Mouse (Mus musculus): ENCODE results near the gene Rnf123.

Gene Rnf123

DNA sequence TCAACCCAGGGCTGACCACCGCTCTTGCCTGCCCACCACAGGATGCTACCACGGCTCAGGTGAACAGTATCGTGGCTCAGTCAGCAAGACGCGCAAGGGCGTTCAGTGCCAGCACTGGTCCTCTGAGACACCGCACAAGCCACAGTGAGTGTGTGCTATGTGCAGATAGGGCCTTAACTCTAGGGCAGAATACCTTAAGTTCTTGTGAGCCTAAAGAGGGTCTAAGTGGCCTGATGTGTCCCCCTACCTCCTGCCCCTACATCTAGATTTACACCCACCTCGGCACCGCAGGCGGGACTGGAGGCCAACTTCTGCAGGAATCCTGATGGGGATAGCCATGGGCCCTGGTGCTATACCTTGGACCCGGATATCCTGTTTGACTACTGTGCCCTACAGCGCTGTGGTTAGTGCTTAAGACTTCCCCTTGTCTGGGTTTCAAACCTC lies at the start of gene Rnf123:
TSS of gene Rnf123 (minus strand) at position 359 of the 444 bp plus-strand sequence.
- DNase-seq (ENCODE audit: low read depth, low spot score): no peak

DNA sequence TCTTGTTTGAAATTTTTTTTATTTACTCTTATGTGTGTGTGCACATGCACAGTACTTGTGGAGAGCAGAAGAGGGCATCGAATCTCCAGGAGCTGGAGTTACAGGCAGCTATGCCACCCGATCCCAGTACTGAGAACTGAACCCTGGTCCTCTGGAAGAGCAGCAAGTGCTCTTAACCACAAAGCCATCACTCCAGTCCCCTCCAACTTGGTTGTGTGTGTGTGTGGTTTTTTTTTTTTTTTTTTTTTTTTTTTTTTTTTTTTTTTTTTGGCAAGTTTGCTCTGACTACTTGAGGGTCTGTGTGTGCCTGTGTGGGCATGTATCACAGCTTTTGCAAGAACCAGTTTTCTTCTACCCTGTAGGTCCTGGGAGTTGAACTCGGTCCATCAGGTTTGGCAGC lies 49.2 kb upstream of the Rnf123 start:
- DNase-seq (ENCODE audit: low read depth, low spot score): no peak

DNA sequence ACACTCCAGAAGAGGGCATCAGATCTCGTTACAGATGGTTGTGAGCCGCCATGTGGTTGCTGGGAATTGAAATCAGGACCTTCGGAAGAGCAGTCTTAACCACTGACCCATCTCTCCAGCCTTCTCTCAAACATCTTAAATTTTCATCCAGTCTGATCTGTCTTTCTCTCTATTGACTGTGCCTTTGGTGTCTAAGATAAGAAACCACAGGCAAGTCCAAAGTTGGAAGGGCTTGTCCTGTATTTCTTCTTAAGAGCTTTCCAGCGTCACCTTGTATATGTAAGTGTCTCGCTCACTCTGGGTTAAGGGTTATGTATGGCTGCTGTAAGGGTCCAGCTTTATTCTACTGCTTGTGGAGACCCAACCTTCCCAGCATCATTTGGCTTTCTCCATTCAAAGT lies 48.4 kb upstream of the Rnf123 start:
- no peak for DNase-seq (ENCODE audit: low read depth, low spot score)

DNA sequence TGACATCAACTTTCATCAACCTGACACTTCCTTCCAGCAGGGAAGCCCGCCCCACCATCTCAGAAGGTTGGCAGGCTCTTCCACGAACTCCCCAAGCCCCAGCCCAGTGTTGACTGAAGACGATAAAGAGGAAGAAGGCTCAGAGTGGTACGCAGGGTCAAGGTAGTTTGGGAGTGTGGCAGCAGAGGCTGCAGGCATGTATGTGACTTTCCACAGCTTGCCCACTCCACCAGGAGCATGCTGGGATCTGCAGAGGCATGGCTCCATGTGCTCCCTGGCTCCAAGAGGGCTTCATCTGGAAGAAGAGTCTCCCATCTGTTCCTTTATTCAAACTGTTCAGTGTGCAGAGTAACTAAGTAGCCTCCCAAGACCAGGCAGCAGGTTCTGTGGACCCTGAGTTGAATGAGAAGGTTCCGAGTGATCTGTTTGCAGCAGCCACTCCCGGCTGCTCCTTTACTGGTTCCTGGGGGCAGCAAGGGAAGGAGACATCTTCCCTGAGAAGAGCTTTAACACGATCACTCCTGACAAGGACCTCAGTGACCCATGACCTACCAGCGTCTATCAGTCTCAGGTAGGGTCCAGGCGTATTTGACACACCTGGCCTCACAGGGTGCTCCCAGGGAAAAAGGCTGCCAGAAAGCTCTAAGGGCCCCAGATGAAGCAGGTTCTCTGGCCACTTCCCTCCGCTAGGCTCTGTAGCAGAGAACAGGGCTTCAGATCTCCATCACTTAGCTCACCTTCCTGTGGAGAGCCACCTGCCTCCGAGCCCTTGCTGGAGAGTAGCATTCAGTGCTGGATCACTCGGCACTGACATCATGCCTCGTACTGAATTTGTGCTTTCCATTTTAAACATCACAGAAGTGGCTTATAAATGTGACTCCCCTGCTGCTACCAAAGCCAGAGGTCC lies 46.1 kb upstream of the Rnf123 start:
- no peak for DNase-seq (ENCODE audit: low read depth, low spot score)

DNA sequence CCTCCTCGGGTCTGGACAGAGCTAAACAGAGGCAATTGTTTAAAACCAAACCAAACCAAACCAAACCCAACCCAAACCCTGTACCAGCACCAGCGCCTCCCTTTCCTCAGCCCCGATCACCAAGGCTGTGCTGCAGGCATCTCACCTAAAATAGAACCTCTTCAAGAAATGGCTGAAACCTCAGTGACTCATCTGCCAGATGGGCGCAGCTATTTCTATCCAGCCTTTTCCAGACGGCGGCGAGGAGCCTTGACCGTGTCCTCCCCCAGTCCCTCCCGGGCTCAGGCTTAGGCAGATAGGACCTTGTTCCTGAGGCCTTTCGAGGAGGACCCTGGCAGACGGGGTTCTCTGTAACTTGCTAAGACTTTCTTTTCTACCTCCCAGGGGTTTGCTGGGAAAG lies 45.1 kb upstream of the Rnf123 start:
- peak; percentile 93 for DNase-seq (ENCODE audit: low read depth, low spot score)

DNA sequence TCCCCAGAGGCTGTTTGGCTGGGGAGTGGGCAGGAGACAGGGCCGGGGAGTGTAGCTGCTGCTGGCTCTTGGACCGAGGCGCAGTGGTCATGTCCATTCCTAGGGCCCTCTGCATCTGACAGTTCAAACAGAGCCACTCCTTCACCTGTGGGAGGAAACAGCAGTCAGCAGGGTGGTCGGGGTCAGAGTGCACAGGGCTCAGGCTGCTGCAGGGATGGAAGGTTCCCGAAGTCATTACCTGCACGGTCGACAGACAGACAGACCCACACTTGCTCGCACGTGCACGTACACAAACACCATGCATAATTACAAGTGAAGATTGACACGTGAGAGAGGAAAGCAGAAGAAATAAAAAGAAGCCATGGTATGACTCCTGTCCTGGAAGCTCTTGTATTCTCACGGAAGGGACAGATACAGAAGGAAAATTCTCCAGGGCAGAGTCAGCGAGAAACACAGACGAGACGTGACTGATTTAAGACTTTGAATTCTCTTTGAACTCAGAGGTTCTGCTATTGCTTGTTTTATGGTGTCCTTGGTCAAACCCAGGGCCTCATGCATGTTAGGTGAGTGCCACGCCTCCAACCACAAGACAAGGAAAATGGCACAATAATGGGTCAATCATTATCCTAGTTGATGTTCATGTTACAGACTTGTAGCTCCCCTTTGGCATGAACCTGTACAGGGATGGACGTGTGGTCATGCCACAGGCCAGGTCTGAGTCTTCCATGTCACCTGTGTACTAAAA lies 43.5 kb upstream of the Rnf123 start:
- DNase-seq (ENCODE audit: low read depth, low spot score): no peak

DNA sequence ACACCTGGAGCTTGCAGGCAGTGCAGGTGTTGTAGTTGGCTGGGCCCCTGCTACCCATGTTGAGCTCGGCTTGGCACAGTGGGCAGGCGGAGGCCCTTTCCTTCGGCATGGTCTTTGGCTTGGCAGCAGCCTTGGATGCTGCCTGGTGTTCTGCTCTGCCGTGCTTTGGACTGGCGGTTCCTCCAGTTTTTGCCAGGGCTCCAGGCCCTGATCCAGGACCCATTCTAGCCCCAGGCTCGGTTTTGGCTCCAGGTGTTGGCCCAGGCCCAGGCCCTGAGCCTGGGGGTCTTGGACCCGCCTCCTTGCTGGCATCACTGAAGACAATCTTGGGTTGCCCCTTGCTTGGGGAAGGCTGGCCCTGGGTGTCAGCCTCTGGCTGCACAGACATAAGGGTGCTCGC lies 42.6 kb upstream of the Rnf123 start:
- DNase-seq (ENCODE audit: low read depth, low spot score): no peak

DNA sequence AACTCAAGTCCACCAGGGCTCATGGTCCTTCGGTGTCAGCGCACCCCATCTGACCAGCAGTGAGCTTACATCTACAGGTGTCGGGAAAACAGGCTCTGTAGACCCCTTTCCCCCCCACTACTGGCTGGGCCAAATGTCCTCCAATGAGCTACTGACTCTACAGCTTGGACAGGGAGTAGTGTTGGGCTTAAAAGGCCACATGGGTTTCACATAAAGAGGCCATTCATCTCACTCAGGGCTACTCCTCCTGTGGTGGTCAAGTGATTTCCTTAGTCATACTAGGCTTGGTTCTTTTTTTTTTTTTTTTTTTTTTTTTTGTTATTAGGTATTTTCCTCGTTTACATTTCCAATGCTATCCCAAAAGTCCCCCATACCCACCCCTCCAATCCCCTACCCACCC lies 40.8 kb upstream of the Rnf123 start:
- no peak for DNase-seq (ENCODE audit: low read depth, low spot score)

DNA sequence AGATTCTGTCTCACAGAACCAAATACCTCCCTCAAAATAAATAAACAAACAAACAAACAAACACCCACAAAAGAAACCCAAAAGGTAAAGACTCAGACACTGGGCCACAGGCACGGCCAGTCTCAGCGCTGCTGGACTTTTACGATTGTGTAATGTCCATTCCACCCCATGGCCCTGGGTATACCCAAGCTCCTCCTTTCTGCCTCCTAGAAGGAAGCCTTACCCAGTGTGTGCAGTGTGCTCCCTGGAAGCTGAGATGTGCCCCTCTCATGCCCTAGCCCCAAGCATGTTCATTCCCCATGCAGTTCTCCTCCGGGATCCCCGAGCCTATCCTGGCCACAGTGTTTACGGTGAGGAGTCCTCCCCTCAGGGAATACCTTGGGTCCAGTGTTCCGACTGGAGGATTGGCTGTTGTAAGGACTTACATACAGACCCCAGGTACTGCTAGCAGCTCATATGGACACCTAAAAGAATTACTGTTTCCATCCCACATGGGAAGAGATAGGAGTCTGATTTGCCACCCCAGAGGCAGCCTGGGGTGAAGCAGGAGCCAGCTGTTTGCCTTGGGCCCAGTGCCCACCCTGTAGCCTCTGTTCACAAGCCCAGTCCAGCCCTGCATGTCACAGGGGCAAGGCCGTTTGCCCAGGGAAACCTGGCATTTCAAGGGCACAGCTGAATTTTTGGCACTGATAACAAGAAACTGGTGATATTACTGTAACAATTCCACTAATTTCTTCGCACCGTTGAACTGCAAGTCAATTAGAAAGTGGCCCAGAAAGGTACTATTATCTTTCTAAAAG lies 38.2 kb upstream of the Rnf123 start:
- no peak for DNase-seq (ENCODE audit: low read depth, low spot score)

DNA sequence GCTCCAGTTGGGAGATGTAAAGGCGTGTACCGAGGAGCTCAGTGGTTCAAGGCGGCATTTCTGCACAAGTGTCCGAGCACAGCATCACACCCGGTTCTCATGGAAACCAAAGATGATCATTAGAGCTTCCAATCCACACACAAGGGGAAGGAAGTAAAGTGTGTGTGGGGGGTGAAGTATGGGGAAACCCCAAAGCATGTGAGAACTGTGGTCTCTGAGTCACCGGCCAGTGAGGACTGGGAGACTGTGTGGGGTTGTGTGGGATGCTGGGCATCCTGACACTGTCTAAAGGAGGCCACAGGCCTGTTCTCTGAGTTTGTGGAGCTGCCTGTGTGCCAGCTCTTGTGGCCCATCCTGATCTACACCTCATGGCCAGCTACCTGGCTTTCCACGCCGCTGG lies 37.5 kb upstream of the Rnf123 start:
- DNase-seq (ENCODE audit: low read depth, low spot score): no peak

DNA sequence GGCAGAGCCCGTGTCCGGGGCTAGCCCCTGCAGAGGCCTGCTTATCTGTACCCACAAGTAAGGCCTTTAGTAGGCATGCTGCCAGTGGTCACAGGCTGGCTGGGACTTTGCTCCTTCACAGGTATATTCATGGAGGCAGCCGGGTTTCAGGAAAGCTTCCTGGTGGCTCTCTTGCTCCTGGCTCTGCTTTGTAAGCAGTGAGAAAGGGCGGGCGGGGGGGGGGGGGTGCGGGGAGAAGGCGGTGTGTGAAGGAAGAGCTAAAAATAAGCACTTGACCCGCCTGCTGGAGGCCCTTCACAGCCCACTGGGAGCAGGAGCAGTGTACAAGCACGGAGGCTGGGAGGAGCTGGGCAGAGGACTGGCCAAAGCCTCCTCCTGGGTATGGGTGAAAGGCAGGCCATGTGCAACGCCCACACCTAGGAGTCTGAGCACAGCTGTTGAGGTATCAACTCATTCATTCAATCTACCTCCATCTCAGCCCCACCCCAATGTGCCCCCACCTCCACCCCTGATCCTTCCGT lies 36.8 kb upstream of the Rnf123 start:
- no peak for DNase-seq (ENCODE audit: low read depth, low spot score)

DNA sequence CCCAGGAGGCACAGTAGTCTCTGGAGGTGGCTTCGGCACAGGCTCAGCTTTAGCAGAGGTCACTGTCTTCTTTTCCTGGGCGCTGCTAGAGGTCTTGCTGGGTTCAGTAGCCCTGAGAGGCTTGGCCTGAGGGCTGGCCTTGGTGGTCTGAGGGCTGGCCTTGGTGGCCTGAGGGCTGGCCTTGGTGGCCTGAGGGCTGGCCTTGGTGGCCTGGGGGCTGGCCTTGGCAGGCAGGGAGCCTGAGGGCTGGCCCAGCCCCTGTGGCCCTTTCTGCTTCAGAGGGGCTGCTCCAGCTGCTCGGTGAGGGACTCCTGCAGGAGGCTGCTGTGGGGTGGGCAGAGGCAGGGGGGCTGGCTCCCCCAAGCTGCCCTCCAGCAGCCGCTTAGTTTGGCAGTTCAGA lies 34.0 kb upstream of the Rnf123 start:
- no peak for DNase-seq (ENCODE audit: low read depth, low spot score)

DNA sequence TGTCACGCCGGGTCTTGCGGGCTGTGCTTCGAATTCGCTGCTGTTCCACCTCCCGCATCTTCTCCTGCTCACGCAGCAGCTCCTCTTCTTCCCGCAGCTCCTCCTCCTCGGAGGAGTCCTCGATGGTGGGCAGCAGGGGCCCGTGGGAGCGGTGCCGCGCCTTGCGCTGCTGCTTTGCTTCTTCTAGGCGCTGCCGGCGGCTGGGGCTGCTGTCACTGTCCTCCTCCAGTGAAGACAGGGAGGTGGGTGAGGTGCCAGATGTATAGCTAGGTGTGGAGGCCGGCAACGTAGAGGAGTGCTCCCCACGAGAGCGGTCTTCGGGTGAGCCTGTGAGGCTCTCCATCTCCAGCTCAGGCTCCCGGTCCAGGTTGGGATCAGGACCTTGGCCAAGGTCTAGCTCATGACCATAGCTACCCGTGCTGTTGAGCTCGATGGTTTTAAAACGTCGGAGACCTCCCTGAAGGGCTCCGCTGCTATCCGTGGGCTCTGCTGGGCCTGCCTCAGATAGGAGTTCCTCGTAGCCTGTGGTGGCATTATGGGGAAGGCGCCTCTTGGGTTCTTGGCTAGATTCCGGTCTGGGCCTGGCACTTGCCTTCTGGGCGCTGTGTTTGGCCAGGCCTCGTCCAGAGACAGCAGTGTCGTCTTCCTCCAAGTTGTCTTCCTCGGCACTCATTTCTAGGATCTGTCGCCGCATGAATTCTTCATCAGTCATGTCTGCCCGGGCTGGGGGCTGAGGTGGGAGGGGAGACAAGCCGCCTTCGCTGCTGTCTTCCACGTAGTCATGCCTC lies 32.3 kb upstream of the Rnf123 start:
- no peak for DNase-seq (ENCODE audit: low read depth, low spot score)

DNA sequence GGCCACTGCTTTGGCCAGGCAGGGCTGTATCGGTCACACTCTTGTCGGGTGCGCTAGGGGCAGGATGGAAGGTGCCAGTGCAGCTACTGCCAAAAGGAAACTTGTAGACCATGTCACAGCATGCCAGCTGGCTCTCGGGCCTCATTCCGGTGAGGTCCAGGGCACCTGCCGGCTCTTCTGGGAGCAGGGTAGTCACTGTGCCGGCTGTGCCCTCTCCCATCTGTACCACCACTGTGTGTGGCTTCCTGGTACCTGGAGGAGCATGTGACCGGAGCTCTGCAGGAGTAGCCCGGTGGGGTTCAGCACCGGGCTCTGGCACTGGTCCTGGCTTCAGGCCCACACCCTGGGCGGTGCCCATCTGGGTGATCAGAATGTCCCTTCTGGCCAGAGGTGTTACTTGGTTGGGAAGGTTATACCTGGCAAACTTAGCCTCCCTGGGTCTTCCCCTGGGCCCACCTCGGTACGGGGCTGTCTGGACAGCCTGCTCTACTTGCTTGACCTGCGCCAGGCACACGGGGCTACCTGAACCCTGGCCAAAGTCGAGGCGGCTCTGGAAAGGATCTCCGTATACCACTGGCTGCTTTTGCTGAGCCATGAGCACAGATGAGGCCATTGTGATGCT lies 29.7 kb upstream of the Rnf123 start:
- DNase-seq (ENCODE audit: low read depth, low spot score): no peak

DNA sequence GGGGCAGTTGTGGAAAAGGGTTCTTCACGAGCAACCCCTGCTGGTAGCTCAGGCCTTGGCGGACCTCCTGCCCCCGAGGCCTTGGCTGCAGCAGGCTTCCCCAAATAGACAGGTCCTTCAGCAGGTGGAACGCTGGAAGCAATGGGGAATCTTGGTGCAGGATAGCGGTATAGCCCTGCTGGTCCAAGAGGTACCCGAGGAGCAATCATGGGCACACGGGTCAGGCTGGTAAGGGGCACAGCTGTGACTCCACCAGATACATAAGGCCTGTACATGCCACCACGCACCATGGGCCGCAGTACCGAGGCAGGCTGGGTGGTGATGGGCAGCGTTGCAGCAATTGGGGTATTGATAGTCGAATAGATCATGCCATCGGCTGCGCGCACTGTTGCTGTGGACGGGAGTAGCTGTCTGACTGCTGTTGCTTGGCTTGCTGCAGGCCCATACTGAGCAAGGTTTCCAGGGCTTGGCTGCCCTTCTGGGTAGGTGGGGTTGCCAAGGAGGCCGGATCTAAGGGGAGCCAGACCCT lies 28.5 kb upstream of the Rnf123 start:
- no peak for DNase-seq (ENCODE audit: low read depth, low spot score)

DNA sequence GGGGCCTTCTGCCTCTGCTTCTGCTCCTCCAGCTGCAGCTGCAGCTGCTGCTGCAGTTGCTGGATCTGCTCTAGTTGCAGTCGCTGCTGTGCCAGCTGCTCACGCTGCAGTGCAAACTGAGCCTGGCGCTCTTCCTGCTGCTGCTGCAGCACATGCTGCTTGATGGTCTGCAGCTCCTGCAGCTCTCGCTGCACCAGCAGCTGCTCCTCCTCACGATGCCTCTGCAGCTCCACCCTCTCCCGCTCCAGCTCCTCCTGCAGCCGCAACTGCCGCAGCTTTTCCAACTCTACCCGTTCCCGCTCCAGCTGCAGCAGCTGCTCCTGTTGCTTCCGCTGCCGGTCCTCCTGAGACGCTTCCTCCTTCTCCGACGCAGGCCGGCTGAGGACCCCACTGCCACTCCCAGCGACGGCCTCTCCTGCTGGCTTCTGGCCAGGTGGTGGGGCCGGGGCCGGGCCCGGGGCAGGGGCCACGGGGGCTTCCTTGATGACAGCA lies 28.0 kb upstream of the Rnf123 start:
- no peak for DNase-seq (ENCODE audit: low read depth, low spot score)

DNA sequence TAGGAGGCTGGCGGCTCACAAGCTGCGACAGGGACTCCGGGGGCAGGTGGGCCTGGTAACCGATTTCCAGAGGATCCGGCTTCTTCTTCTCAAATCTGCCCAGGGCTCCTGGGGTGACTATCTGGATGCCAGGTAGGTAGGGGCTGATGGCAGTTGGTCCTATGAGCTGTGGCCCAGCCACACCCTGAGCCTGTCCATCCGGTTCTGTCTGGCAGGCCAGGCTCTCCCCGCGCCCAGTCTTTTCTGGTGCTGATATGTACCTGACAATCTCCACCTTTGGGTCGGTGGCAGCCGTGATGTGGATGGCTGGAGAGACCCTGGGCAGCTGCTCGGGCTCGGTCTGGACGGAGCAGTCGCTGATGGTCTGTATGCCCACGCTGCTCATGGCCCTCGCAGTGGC lies 27.0 kb upstream of the Rnf123 start:
- DNase-seq (ENCODE audit: low read depth, low spot score): no peak

DNA sequence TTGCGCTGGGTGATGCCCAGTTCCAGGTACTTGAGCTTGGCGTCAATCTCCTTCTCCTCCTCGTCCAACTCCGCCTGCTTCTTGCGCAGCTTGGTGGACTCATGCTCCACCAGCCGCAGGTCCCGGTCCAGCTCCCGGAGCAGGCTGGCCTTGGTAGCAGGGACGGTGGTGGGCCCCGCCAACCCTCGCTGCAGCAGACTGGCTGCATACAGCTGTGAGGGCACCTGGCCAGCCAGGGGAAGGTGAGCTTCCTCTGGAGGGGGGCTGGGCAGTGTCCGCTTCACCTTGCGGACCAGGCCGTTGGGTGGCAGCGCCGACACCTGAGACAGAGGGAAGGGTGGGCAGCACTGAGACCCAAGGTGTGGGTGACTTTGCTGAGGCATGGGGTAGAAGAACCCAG lies 24.7 kb upstream of the Rnf123 start:
- DNase-seq (ENCODE audit: low read depth, low spot score): no peak

DNA sequence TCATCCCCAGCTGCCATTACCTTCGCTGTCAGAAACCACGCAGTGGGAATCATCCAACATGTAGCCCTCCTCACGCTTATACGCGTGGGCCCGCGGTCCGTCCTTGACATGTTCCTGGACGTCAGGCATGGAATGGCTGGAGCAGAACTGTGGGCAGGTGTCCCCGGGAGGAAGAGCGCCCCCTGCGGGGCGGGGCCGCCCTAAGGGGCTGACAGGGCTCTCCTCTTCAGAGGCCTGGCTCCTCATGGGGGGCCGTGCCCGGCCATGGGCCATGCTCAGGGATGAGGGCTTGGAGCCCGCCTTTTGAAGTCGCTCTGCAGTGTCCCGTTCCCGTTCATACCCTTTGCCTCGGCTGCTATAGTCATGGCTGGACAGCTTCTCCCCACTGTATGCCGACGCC lies 22.9 kb upstream of the Rnf123 start:
- DNase-seq (ENCODE audit: low read depth, low spot score): no peak

DNA sequence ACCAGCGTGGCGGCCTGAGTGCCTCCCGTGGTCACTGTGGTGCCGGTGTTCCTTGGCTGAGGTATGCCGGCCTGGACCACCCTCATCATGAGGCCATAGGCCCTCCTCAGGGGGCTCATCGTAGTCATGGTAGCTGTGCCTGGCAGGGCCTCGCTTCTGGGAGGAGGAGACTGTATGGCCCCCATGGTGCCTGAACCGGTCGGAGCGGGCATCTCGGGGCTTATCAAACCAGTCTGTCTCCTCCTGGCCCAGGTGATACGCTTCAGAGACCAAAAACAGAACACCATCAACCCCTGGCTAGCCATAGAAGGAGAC lies 22.4 kb upstream of the Rnf123 start:
- DNase-seq (ENCODE audit: low read depth, low spot score): no peak

All from telencephalon, adult 2 months (tissue).